In the genomic region with DNA sequence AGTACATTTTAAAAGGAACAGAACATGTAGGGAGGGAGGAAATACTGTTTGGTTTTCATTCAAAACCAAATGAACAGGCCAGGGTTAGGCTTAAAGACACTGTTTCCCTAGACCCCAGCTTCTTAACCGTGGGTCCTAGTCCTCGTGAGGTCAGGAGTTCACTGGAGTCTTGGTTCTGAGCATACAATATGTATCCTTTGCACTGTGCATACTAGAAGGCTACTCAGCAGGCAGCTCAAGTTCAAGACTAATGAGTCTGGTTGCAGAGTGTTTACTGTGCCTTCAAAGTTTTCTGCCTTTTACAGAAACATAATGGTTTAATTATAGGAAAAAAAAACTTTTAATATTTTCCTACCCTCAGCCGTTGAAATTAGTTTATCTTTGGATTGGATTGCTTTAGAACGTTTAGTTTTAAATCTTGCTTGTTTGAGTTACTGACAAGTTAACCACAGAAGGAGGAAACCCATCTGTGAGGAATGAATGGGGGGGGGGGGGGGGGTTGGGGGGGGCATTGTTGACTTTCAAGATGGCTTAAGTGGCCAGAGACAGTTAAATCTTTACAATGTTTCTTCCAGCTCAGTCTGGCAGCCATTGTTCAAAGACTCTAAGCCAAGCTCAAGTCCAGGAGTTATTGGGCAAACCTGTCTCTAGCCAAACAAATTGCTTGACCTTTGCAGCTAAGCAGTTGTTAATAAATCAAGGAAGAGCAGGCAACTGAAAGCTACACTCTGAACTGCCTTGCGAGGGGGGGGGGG, we compare ENCODE assay signal across 14 mouse cellular contexts.
A peak's percentile ranks its signal among the peaks of the same experiment; 100 is the strongest.
DNase-seq lines count a peak whose midpoint lies in the region; ATAC-seq lines count a peak whose summit lies in the region.
"Had no signal": no experiment of that assay in that cellular context is flagged by ENCODE, and none has a peak within 500 bp of the region (broad histone marks: within the 10 kb centered on the region; RNA-seq: fewer than 3 reads in every experiment).

No protein-coding gene starts in this region.

- no peaks in the 10 kb centered on the region for H3K36me3 ChIP-seq in lung, embryonic 15.5 days
- no peaks in the 10 kb centered on the region for H3K36me3 ChIP-seq in embryonic facial prominence, embryonic 12.5 days
- no peaks in the 10 kb centered on the region for H3K36me3 ChIP-seq in intestine, embryonic 16.5 days (ENCODE audit: control insufficient read depth, insufficient read depth, low read length)
- no peaks in the 10 kb centered on the region for H3K36me3 ChIP-seq in stomach, embryonic 15.5 days
- H3K36me3 ChIP-seq: forebrain, embryonic 12.5 days; hindbrain, embryonic 10.5 days; liver, embryonic 13.5 days had no signal

- 14% methylated on average over 4 of the region's 5 CpGs for WGBS in lung, embryonic 15.5 days
- 27% methylated on average over 5 of the region's 5 CpGs for WGBS in embryonic facial prominence, embryonic 12.5 days
- WGBS in intestine, embryonic 16.5 days = 23% methylated on average over 5 of the region's 5 CpGs
- 11% methylated on average over 5 of the region's 5 CpGs for WGBS in stomach, embryonic 15.5 days

- peak overlapping the region; percentile 13; the same call in 1 of the 2 replicates for H3K4me2 ChIP-seq in lung, embryonic 15.5 days
- H3K4me2 ChIP-seq in embryonic facial prominence, embryonic 12.5 days (replicated peaks) = no peak overlapping the region
- H3K4me2 ChIP-seq in intestine, embryonic 16.5 days (ENCODE audit: low read depth, low read length) = no peak overlapping the region
- H3K4me2 ChIP-seq in stomach, embryonic 15.5 days = 0 out of 2 replicates have a peak overlapping the region, but pooled peaks have one; percentile 19
- H3K4me2 ChIP-seq: forebrain, embryonic 12.5 days; heart, embryonic 11.5 days; liver, embryonic 13.5 days had no signal

- H3K9ac ChIP-seq in lung, embryonic 15.5 days = no peak overlapping the region
- H3K9ac ChIP-seq in embryonic facial prominence, embryonic 12.5 days = no peak overlapping the region
- no peak overlapping the region for H3K9ac ChIP-seq in intestine, embryonic 16.5 days (ENCODE audit: low read depth, low read length)
- no peak overlapping the region for H3K9ac ChIP-seq in stomach, embryonic 15.5 days
- H3K9ac ChIP-seq: forebrain, embryonic 12.5 days; liver, embryonic 13.5 days had no signal

- no peak overlapping the region for H3K4me3 ChIP-seq in lung, embryonic 15.5 days
- H3K4me3 ChIP-seq in embryonic facial prominence, embryonic 12.5 days = no peak overlapping the region
- H3K4me3 ChIP-seq in intestine, embryonic 16.5 days (ENCODE audit: low read length) = no peak overlapping the region
- no peak overlapping the region for H3K4me3 ChIP-seq in stomach, embryonic 15.5 days (replicated peaks)
- H3K4me3 ChIP-seq: forebrain, embryonic 12.5 days; hindbrain, embryonic 10.5 days; liver, embryonic 13.5 days; megakaryocyte, embryonic 14.5 days had no signal

- peaks cover 10% of the 10 kb centered on the region; the same call in 1 of the 2 replicates for H3K4me1 ChIP-seq in lung, embryonic 15.5 days
- peaks cover 3% of the 10 kb centered on the region; the same call in 1 of the 2 replicates for H3K4me1 ChIP-seq in embryonic facial prominence, embryonic 12.5 days
- H3K4me1 ChIP-seq in intestine, embryonic 16.5 days (ENCODE audit: control insufficient read depth, insufficient read depth, low read length) = no peaks in the 10 kb centered on the region; the same call in 1 of the 2 replicates
- H3K4me1 ChIP-seq in stomach, embryonic 15.5 days = 0 out of 2 replicates have a peak, but pooled peaks cover 3% of the 10 kb centered on the region
- H3K4me1 ChIP-seq: forebrain, embryonic 12.5 days; hindbrain, embryonic 10.5 days; liver, embryonic 13.5 days had no signal

- H3K27me3 ChIP-seq in lung, embryonic 15.5 days = no peaks in the 10 kb centered on the region
- no peaks in the 10 kb centered on the region for H3K27me3 ChIP-seq in embryonic facial prominence, embryonic 12.5 days
- no peaks in the 10 kb centered on the region for H3K27me3 ChIP-seq in intestine, embryonic 16.5 days (replicated peaks; ENCODE audit: control insufficient read depth, insufficient read depth, low read length)
- H3K27me3 ChIP-seq in stomach, embryonic 15.5 days (replicated peaks) = no peaks in the 10 kb centered on the region
- H3K27me3 ChIP-seq: forebrain, embryonic 12.5 days; liver, embryonic 13.5 days had no signal

- peak; percentile 55; the same call in 1 of the 2 replicates for ATAC-seq in lung, embryonic 15.5 days (ENCODE audit: borderline replicate concordance, extremely low read depth, low FRiP score, low TSS enrichment)
- ATAC-seq in embryonic facial prominence, embryonic 12.5 days (ENCODE audit: insufficient number of reproducible peaks, insufficient read depth, low FRiP score, low TSS enrichment) = peak; percentile 72; the same call in 1 of the 2 replicates
- ATAC-seq in intestine, embryonic 16.5 days = peak; percentile 81
- ATAC-seq in stomach, embryonic 15.5 days (ENCODE audit: insufficient read depth, low FRiP score, low read depth) = peak; percentile 70; the same call in 1 of the 2 replicates

- no peak for DNase-seq in lung, adult 18-20 months
- no peak for DNase-seq in retina, embryonic 14.5 days (ENCODE audit: low spot score)
- DNase-seq in natural killer cell, adult 2 months (ENCODE audit: low spot score in 2 of 2) = no peak
- no peak for DNase-seq in adrenal gland, postnatal 4 days (ENCODE audit: low spot score in 2 of 2)
- DNase-seq: gastrocnemius, postnatal 14 days; liver, embryonic 13.5 days had no signal

- H3K9me3 ChIP-seq in lung, embryonic 15.5 days = no peaks in the 10 kb centered on the region
- H3K9me3 ChIP-seq in embryonic facial prominence, embryonic 12.5 days = no peaks in the 10 kb centered on the region
- no peaks in the 10 kb centered on the region for H3K9me3 ChIP-seq in intestine, embryonic 16.5 days (ENCODE audit: control insufficient read depth, low read length)
- H3K9me3 ChIP-seq in stomach, embryonic 15.5 days = no peaks in the 10 kb centered on the region
- H3K9me3 ChIP-seq: forebrain, embryonic 12.5 days; hindbrain, embryonic 10.5 days; liver, embryonic 13.5 days; megakaryocyte, embryonic 14.5 days had no signal

- H3K27ac ChIP-seq in lung, embryonic 15.5 days = no peak overlapping the region
- peak overlapping the region; percentile 46 for H3K27ac ChIP-seq in embryonic facial prominence, embryonic 12.5 days
- H3K27ac ChIP-seq in intestine, embryonic 16.5 days (ENCODE audit: low read length) = peak overlapping the region; percentile 41
- peak overlapping the region; percentile 35; the same call in 1 of the 2 replicates for H3K27ac ChIP-seq in stomach, embryonic 15.5 days
- H3K27ac ChIP-seq: forebrain, embryonic 12.5 days; hindbrain, embryonic 10.5 days; liver, embryonic 13.5 days had no signal

Comparison
In these comparisons a context has a peak if more than half of its experiments do, and no peak if none do; other contexts are left out.
1. H3K4me2 ChIP-seq: peak in lung, embryonic 15.5 days (single experiment) and stomach, embryonic 15.5 days (single experiment); none in embryonic facial prominence, embryonic 12.5 days (single experiment) and intestine, embryonic 16.5 days (single experiment).
2. Peak in every context shown above with its lines, with median percentiles within 50 percentile points of each other: ATAC-seq.